Mouse (Mus musculus) stomach, postnatal 0 days (tissue): Measurements from ENCODE around the gene Gas7. TPM values are rescaled to one million over a fixed set of nuclear protein-coding genes. Genes with fewer than 3 reads are reported as not detected.
A peak's percentile ranks its signal among the peaks of the same experiment; 100 is the strongest.

Experiments
- ATAC-seq: fragments of 200-750 bp; cut with Nextera tagmentation; 2 replicates; pipeline ENCODE4 v1.8.0; 2017; ENCODE audit not compliant: low FRiP score, low TSS enrichment
- DNase-seq: peaks from one replicate; pipeline ENCODE4 v3.0.0-alpha.2; 2016; ENCODE audit warnings: low spot score
- H3K27ac ChIP-seq: fragments of 300-500 bp; sonication (generic); replicated peaks from 2 replicates; pipeline ENCODE4 v1.5.1; 2014; ENCODE audit warnings: mild to moderate bottlenecking, control low read depth
- H3K27me3 ChIP-seq: fragments of 300-500 bp; sonication (generic); 2 replicates; pipeline ENCODE4 v1.6.1; 2014; ENCODE audit warnings: low read length; ENCODE audit not compliant: control insufficient read depth, insufficient read depth
- H3K36me3 ChIP-seq: fragments of 300-500 bp; sonication (generic); 2 replicates; pipeline ENCODE4 v1.6.1; 2014; ENCODE audit warnings: low read length, mixed read lengths; ENCODE audit not compliant: control insufficient read depth, insufficient read depth
- H3K4me1 ChIP-seq: fragments of 300-500 bp; sonication (generic); replicated peaks from 2 replicates; pipeline ENCODE4 v1.6.1; 2014; ENCODE audit warnings: antibody characterized with exemption; ENCODE audit not compliant: control insufficient read depth, insufficient read depth
- H3K4me2 ChIP-seq: fragments of 300-500 bp; sonication (generic); replicated peaks from 2 replicates; pipeline ENCODE4 v1.6.1; 2014; ENCODE audit warnings: low read depth, mild to moderate bottlenecking, control low read depth, moderate library complexity
- H3K4me3 ChIP-seq: fragments of 300-500 bp; sonication (generic); 2 replicates; pipeline ENCODE4 v1.5.1; 2014; ENCODE audit warnings: low read depth, low read length, control low read depth
- H3K9ac ChIP-seq: fragments of 300-500 bp; sonication (generic); 2 replicates; pipeline ENCODE4 v1.6.1; 2014; ENCODE audit warnings: mild to moderate bottlenecking, low read length, control low read depth, mixed read lengths
- H3K9me3 ChIP-seq: fragments of 300-500 bp; sonication (generic); 2 replicates; pipeline ENCODE4 v1.6.1; 2016; ENCODE audit warnings: low read length; ENCODE audit not compliant: control insufficient read depth
- CTCF ChIP-seq: IDR thresholded peaks from 2 replicates; pipeline ENCODE4 v1.5.1; 2016; ENCODE audit warnings: antibody characterized with exemption, low read depth, mild to moderate bottlenecking, moderate library complexity
- EP300 ChIP-seq: optimal IDR thresholded peaks from 2 replicates; pipeline ENCODE3; 2016; ENCODE audit warnings: antibody characterized with exemption
- whole genome bisulfite sequencing: fragments of 180-500 bp; shearing (Covaris S2); extraction: QIAGEN DNeasy Blood & Tissue Kit; methylation state at CpG from one replicate; pipeline ENCODE4 v1.1.7; 2014; 5-methylcytosine and 5-hydroxymethylcytosine counted together
- polyA plus RNA-seq: library from polyadenylated mRNA; unstranded; fragments of >200 nt; fragmentation: Nextera tagmentation; extraction: Ambion mirVana; gene quantifications from 2 replicates; pipeline ENCODE4 v1.2.1, GENCODE M21; 2015

Gas7 gene
- polyA plus RNA-seq, 1 experiment from 2014 or later = 18.3 TPM

DNA sequence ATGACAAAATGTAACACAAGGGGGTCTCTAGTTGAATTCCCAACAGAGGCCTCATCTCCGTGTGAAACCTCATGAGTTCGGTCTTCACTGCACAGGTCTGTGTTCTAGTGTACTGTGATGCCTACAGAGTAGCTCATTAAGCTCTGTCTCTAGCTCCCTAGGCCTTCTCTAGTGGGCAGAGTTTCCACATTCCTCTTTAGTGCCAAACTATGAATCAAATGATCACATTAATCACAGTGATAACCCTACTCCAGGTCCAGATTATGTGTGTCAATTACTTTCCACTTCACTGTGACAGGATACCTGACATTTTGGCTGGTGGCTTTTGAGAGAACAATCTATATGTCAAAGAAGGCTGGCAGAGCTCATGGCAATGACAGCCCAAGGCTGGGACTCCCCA, 44.9 kb downstream of the Gas7 start:
- Histone ChIP-seq H3K27ac (no peak overlapping the region), H3K9ac (no peak overlapping the region), H3K9me3 (no peaks in the 10 kb centered on the region), H3K27me3 (no peaks in the 10 kb centered on the region), H3K4me2 (no peak overlapping the region), H3K4me1 (no peaks in the 10 kb centered on the region), H3K4me3 (no peak overlapping the region), H3K36me3 (no peaks in the 10 kb centered on the region)
- no peak for DNase-seq
- 86% methylated on average over 2 of the region's 2 CpGs for WGBS
- TF ChIP-seq EP300 (no peak), CTCF (no peak)
- ATAC-seq = no peak

DNA sequence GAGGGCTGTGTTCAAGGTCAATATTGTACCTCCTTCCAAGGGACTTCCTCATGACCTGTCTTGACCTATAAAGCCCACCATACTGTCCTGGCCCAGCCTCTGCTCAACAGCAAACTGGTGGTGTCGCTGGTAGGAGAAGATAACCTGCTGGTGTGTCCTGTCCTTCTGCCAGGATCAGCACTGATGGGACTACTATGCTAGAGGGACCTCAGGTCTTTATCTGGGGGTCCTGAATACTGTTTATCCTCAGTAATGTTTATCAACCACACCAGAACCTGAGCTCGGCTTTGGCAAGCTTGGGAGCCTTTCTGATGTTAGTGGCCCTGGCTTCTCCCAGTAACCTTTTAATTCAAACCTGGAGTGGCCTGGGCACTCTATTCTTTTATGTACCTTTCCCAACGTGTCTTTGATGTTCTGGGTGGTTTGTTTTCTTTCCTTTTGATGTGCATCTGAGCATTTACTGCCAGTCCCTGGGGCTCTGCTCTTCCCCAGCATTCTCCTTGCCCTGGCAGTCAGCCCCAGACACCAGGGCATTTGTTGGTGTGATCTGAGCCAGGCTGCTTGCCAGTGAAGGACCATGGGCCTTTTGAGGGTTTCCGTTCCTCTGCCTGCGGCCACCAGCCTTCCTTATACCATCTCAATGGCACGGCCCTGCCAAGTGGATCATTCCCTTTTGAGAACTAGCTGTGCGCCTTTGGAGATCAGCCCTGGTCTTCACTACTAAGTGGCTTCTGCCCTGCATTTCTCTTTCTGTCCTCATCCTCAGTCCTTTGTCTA, 46.4 kb downstream of the Gas7 start:
- Histone ChIP-seq H3K9me3 (no peaks in the 10 kb centered on the region), H3K9ac (no peak overlapping the region), H3K36me3 (no peaks in the 10 kb centered on the region), H3K27me3 (no peaks in the 10 kb centered on the region), H3K27ac (no peak overlapping the region), H3K4me2 (no peak overlapping the region), H3K4me3 (no peak overlapping the region), H3K4me1 (no peaks in the 10 kb centered on the region)
- WGBS = 80% methylated on average over 7 of the region's 7 CpGs
- no peak for DNase-seq
- no peak for ATAC-seq
- TF ChIP-seq CTCF (no peak), EP300 (no peak)

DNA sequence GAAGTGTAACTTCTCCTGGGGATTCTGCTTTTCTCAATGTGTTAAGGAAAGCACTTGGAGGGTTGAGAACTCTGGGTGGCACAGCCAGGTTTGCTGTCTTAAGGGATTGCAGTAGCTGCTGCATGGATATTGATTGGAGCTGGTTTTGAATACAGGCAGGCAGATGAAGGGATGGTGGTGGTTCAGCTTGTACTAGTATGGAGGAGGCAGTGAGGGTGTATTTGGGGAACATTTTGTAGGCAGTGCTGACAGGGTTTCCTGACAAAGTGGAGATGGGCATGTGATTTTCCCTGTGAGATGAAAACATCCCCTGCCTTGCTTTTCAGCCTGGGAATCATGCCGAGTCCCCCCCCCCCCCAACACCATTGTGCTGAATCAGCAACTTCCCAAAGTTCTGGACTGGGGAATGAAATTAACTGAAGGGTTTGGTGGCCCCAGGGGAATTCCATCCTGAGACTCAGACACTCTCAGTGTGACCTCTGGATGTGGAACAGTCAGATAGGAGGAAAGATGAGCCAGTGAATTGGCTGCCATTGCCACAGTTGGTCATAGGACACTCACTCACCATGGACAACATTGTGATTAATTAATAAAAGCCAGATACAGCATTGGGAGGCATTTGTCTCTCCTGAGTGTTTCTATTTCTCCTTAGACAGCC, 54.1 kb downstream of the Gas7 start:
- ATAC-seq = no peak
- Histone ChIP-seq H3K4me2 (no peak overlapping the region), H3K27ac (no peak overlapping the region), H3K9me3 (no peaks in the 10 kb centered on the region), H3K9ac (no peak overlapping the region), H3K36me3 (no peaks in the 10 kb centered on the region), H3K4me1 (no peaks in the 10 kb centered on the region), H3K4me3 (no peak overlapping the region), H3K27me3 (no peaks in the 10 kb centered on the region)
- 54% methylated on average over 1 of the region's 1 CpGs for WGBS
- TF ChIP-seq CTCF (no peak), EP300 (no peak)
- no peak for DNase-seq

DNA sequence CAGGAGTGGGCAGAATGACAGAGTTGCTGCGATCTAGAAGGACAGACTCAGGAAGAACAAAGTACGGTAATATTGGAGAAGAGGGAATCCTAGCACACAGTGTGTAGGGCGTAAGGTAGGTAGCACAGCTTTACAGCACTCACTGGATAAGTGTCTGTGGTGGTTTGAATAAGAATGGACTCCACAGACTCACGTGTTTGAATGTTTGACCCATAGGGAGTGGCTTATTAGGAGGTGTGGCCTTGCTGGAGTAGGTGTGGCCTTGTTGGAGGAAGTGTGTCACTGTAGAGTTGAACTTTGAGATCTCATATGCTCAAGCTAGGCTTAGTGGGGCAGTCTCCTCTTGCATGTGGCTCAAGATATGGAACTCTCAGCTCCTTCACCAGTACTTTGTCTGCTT, 55.6 kb downstream of the Gas7 start:
- H3K4me2 ChIP-seq = no peak overlapping the region
- no peaks in the 10 kb centered on the region for H3K36me3 ChIP-seq
- DNase-seq (no peak), ATAC-seq (no peak)
- peaks cover 4% of the 10 kb centered on the region; the same call in 1 of the 2 replicates for H3K4me1 ChIP-seq
- no peak overlapping the region for H3K27ac ChIP-seq
- TF ChIP-seq CTCF = no peak
- no peak for TF ChIP-seq EP300
- no peaks in the 10 kb centered on the region for H3K9me3 ChIP-seq
- no peak overlapping the region for H3K9ac ChIP-seq
- H3K27me3 ChIP-seq = no peaks in the 10 kb centered on the region
- 87% methylated on average over 4 of the region's 4 CpGs for WGBS
- H3K4me3 ChIP-seq = no peak overlapping the region

DNA sequence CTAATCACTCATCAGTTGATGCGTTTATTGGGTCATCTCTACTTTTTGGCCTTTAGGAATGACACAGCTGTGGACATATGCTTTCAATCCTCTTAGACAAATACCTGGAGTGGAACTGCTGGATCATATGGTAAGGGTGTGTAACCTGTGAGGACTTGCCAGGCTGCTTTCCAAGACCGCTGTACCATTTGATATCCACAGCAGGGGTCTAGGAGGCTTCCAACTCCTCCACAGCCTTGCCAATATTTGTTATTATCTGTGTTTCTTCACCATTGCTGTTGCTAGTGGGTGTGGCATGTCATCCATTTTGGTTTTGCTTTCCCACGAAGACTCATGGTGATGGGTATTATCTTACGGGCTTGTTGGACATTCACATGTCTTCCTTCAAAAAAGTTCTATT, 57.8 kb downstream of the Gas7 start:
- peaks cover 6% of the 10 kb centered on the region; the same call in 1 of the 2 replicates for H3K4me1 ChIP-seq
- H3K9me3 ChIP-seq = no peaks in the 10 kb centered on the region
- no peak overlapping the region for H3K4me2 ChIP-seq
- no peak overlapping the region for H3K4me3 ChIP-seq
- H3K27me3 ChIP-seq = no peaks in the 10 kb centered on the region
- TF ChIP-seq EP300 = no peak
- no peak for TF ChIP-seq CTCF
- ATAC-seq = no peak
- DNase-seq = no peak
- H3K9ac ChIP-seq = no peak overlapping the region
- no peaks in the 10 kb centered on the region for H3K36me3 ChIP-seq
- no peak overlapping the region for H3K27ac ChIP-seq
- WGBS = 85% methylated on average over 4 of the region's 4 CpGs

DNA sequence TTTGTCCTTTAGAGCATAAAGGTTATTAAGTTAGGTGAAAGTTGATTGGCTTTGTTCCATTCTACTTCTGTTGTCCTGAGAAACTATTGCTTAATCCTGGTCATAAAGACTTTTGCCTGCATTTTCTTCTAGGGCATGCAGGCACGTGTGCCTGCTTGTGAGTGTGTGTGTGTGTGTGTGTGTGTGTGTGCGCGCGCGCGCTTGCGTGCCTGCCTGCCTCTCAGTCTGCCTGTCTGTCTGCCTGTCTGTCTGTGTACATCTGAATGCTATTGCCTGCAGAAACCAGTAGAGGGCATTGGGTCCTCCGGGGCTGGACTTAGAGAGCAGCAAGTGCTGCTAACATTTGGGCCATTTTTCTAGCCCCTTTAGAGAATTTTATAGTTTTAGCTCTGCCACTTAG, 59.2 kb downstream of the Gas7 start:
- Histone ChIP-seq H3K9ac (no peak overlapping the region), H3K9me3 (no peaks in the 10 kb centered on the region), H3K4me1 (peaks cover 6% of the 10 kb centered on the region; the same call in 1 of the 2 replicates), H3K36me3 (no peaks in the 10 kb centered on the region), H3K4me3 (no peak overlapping the region), H3K27me3 (no peaks in the 10 kb centered on the region), H3K4me2 (no peak overlapping the region), H3K27ac (peak overlapping the region; percentile 53)
- DNase-seq = no peak
- no peak for ATAC-seq
- TF ChIP-seq CTCF = peak; percentile 71
- TF ChIP-seq EP300 = no peak
- 80% methylated on average over 8 of the region's 8 CpGs for WGBS
